Mouse (Mus musculus): Measurements from ENCODE around the gene Elf1.

Elf1 gene

GRCm38 (mm10) chr14:79573482-79574191, 92.6 kb downstream of the Elf1 start:
- DNase-seq (ENCODE audit: low spot score) = no peak

DNA sequence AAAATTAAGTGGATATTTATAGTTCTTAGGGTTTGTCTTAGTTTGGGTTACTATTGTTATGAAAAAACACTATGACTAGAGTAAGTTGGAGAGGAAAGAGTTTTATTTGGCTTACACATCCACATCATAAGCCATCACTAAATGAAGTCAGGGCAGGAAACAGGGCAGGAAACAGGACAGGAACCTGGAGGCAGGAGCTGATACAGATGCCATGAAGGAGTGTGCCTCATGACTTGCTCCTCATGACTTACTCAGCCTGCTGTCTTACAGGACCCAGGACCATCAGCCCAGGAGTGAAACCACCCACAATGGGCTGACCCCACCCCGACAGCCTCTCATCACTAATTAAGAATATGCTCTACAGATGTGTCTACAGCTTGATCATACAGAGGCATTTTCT, 93.4 kb downstream of the Elf1 start:
- DNase-seq (ENCODE audit: low spot score) = no peak

- no peak for DNase-seq (ENCODE audit: low spot score)
Measured at GRCm38 (mm10) chr14:79583526-79584245, 102.7 kb downstream of the Elf1 start.

DNA sequence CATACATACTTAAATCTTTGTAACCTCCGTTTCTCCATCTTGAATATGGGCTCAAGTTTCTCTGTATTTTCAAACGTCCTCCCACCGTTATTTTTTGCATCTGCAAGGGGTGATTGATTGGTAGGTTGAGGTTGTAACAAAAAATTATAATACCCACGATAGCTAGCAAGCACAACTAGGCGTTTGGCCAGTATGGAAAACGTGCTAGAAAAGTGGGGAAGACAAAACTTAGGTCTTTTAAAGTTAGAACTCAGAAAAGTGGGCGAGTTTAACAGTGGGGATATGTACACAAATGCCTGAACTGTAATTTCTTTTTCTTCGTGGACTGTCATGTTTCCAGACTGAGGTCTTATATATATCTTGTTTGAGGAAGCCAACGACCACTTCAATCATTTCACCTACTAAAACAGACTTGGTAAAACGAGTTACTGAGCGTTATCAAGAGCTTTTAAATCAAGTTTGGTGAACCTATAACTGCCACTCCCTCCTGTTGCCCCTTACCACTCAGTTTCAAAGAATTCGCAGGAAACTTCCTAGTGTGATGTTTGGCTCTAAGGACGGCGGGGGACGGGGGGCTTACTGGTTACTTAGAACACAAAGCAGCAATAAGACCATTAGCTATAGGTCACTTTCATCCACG, 105.6 kb downstream of the Elf1 start:
- no peak for DNase-seq (ENCODE audit: low spot score)

GRCm38 (mm10) chr14:79587139-79587851, 106.3 kb downstream of the Elf1 start, which contains the start of gene Sugt1:
Sugt1 (plus strand) TSS chr14:79587691.
- peak; percentile 96 for DNase-seq (ENCODE audit: low spot score)

- DNase-seq (ENCODE audit: low spot score) = no peak
Measured at GRCm38 (mm10) chr14:79587852-79588229, 106.8 kb downstream of the Elf1 start.

DNA sequence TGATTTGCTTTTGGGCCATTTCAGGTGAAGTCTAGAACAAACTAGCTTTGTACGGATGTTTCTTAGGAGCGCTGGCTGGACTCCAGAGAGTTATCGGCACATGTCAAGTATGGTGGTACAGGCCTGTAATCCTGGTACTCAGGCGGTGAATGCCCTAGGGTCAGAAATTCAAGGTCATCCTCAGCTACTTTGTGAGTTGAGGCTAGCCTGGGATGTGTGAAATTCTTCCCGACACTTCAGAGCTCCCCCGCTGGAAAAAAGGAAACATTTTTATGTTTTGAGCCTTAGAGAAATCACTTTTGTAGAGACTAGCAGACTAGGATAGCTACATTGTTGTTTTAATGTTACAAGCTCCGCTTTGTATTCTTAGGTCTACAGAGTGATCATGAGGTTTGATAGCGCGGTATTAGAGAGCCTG, 107.5 kb downstream of the Elf1 start:
- no peak for DNase-seq (ENCODE audit: low spot score)

DNA sequence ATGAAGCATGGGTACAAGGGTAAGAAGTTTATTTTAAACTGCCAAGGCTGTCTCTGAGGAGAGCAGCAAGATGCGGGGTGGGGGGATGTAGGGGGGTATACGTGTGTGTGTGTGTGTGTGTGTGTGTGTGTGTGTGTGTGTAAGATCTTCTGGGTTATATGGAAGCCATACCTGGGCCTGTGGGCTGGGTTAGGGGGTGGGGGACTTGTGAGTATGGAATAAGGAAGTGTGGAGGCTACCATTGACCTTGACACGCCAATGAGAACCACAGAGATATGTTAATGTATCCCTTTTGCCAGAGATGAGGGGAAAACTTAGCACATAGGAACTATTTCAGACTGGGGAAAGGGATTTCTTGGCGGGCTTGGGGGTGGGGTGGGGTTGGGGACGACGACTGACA, 108.4 kb downstream of the Elf1 start:
- no peak for DNase-seq (ENCODE audit: low spot score)

DNA sequence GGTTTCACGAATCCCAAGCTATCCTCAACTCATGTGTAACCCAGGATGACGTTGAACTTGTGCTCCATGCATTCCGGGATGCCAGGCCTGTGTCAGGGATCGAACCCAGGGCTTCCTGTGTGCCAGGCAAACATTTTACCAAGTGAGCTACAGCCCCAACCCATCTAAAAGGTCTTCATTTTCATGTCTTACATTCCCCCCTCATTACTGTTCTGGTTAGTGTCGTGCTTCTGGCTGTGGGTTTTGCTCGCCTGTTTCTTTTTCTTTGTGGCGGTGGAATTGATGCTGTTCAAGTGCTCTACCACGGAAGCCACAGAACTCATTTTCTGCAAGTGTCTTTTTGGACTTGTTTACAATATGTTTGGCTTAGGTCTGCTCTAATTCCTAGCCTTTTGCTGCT, 109.9 kb downstream of the Elf1 start:
- DNase-seq (ENCODE audit: low spot score) = no peak

GRCm38 (mm10) chr14:79591611-79592010, 110.6 kb downstream of the Elf1 start:
- DNase-seq (ENCODE audit: low spot score) = no peak

GRCm38 (mm10) chr14:79594069-79594468, 113.1 kb downstream of the Elf1 start:
- DNase-seq (ENCODE audit: low spot score) = no peak

DNA sequence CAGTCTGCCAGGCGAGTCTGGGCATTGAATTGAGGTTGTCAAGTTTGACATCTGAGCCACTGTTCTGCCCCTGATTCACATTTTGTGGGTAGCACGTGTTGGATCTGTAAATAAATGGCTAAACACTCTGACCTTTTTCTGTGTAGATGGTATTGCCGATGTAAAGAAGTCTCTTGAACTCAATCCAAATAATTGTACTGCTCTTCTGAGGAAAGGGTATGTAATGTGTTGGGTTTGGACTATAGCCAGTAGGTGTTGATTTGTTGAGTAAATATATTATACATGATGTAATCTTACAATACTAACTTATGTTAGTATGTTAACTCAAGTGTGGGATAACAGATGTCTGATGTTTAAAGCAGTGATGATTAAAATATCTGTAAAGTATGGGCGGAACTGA, 115.6 kb downstream of the Elf1 start:
- DNase-seq (ENCODE audit: low spot score) = no peak

DNA sequence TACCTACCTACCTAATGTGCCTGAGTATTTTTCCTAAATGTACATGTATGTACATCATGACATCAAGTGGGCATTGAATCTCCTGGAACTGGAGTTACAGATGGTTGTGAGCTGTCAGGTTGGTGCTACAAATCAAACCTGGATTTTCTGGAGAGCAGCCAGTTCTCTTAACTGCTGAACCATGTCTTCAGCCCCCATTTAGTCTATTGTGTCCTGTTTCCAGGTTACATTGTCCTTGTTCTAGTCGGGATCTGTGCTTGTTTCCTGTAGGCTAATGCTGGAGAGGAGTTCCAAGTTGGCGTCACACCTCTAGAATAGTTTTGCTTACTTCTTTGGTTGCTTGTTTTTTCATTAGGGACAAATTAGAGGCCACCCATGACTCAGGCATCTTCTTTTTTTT, 124.9 kb downstream of the Elf1 start:
- no peak for DNase-seq (ENCODE audit: low spot score)

GRCm38 (mm10) chr14:79606392-79606791, 125.4 kb downstream of the Elf1 start:
- DNase-seq (ENCODE audit: low spot score) = no peak

- no peak for DNase-seq (ENCODE audit: low spot score)
Measured at GRCm38 (mm10) chr14:79606867-79607266, 125.9 kb downstream of the Elf1 start.

GRCm38 (mm10) chr14:79607352-79607751, 126.4 kb downstream of the Elf1 start:
- DNase-seq (ENCODE audit: low spot score) = no peak

GRCm38 (mm10) chr14:79608286-79608685, 127.3 kb downstream of the Elf1 start:
- DNase-seq (ENCODE audit: low spot score) = no peak

DNA sequence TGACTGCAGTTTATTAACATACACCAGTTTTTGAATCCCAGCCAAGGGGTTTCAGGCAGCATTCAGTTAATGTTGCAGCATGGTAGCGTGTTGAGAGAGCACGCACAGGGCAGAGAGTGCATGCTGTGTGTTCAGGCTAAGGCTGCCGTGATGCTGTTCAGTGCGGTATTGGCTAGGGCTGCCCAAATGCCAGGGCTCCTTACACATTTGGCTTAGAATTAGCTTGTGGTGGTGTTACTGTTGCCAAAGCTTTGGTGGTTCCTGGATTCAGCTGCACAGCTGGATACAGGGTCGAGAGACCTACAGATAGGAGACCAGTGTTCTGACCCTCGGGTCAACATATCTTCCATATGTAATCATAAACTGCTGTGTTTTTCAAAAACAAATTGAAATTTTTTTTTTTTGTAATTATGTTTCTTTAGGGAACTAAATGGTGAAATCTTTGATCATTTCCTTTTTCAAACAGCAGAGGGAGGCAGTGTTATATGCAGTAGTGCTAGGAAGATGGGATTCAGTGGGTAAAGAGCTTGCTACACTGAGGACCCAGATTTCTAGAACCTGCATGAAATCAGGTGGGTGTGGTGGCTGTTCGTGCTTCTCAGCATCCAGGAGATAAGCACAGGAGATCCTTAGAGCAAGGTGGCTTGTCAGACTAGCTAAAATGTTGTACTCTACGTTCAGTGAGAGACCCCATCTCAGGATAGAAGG, 136.3 kb downstream of the Elf1 start:
- DNase-seq (ENCODE audit: low spot score) = no peak

DNA sequence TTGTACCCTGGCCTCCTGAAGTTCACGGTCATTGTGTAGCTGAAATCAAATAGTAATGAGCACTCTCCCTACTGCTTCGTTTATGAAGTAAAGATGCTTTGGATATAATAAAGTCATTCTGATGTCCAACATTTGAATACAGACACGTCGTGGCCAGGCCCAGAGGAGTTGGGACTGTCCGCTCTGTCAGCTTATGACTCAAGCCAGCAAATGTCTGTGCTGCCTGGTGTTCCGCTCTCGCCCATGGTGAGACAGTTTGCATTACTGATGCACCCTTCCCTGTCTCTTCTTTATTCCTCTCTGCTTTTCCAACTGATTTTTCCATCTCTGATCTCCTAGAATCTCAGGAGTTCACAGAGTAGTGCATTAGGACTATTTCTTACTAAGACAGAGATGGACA, 138.8 kb downstream of the Elf1 start:
- no peak for DNase-seq (ENCODE audit: low spot score)

DNA sequence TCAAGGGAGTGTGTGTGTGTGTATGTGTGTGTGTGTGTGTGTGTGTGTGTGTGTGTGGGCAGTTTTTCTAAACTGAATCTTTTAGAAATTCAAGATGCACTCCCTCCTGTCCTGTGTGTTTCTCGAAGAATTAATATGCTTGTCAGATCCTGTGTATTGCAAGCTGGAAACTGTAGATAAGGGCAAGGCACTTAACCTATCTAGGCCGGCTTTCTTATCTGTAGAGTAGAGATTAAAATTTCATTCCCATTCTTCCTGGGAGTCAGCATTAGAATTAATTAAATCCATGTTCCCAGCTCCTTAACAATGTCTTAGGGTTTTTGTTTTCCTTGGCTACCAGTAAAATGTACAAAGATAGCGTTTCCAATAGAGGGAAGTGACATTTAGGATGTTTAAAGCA, 140.1 kb downstream of the Elf1 start:
- no peak for DNase-seq (ENCODE audit: low spot score)
